ENCODE assay signal across 12 mouse cellular contexts in the genomic region with DNA sequence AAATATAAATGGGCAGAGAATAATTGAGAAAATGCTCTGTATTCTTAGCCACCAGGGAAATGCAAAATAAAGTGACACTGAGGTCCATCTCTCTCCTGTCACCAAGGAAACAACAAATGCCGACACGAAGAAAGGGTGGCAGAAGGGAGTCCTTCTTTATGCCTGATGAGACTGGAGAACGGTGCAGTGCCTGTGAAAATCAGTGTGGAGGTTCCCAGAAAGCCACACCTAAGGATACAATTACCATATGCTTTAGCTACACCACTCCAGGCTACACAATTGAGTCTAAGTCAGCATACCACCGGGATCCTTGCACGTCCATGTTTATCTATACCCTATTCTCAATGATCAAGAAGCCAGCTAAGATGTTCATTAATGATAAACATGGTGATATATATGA. TPM values are rescaled to one million over a fixed set of nuclear protein-coding genes. Genes with fewer than 3 reads are reported as not detected.
A peak's percentile ranks its signal among the peaks of the same experiment; 100 is the strongest.
DNase-seq lines count a peak whose midpoint lies in the region; ATAC-seq and TF ChIP-seq lines count a peak whose summit lies in the region.
"Had no signal": no experiment of that assay in that cellular context is flagged by ENCODE, and none has a peak within 500 bp of the region (broad histone marks: within the 10 kb centered on the region; RNA-seq: fewer than 3 reads in every experiment).

No protein-coding gene starts in this region.

- dilution Hi-C loops in CH12.LX (cut with MboI; ENCODE audit: extremely low pct_ligation_motif_present, extremely low pct_unique_long_range_greater_than_20kb, low sequenced_read_pairs), result no loop called here

- TF ChIP-seq EP300 in CH12.LX (IDR thresholded peaks at IDR 0.05; ENCODE audit: low read length), result no peak

- no peak for TF ChIP-seq CTCF in CH12.LX (conservative IDR thresholded peaks at IDR 0.05 in 1 of 2, IDR thresholded peaks at IDR 0.05 in 1 of 2; ENCODE audit: low read depth in 2 of 2, low read length in 2 of 2)

- TF ChIP-seq POLR2A in CH12.LX (IDR thresholded peaks at IDR 0.05; ENCODE audit: low read depth, low read length), result no peak

- peak overlapping the region; percentile 48; the same call in 1 of the 2 replicates for H3K27ac ChIP-seq in heart, embryonic 15.5 days
- H3K27ac ChIP-seq in heart, embryonic 12.5 days (ENCODE audit: poor library complexity, severe bottlenecking), result no peak overlapping the region
- H3K27ac ChIP-seq in CH12.LX (ENCODE audit: insufficient read depth, low read depth), result peak overlapping the region; percentile 12; the same call in 1 of the 2 replicates
- peak overlapping the region; percentile 57; the same call in 1 of the 2 replicates for H3K27ac ChIP-seq in forebrain, embryonic 12.5 days

- peaks cover 44% of the 10 kb centered on the region for H3K4me1 ChIP-seq in heart, embryonic 15.5 days (replicated peaks)
- H3K4me1 ChIP-seq in heart, embryonic 12.5 days (replicated peaks), result peaks cover 27% of the 10 kb centered on the region
- H3K4me1 ChIP-seq in CH12.LX (ENCODE audit: control insufficient read depth in 1 of 2, insufficient read depth in 2 of 2), result peaks cover 34 to 81% of the 10 kb centered on the region in 2 experiments
- peaks cover 6% of the 10 kb centered on the region; the same call in 1 of the 2 replicates for H3K4me1 ChIP-seq in forebrain, embryonic 12.5 days

- no peaks in the 10 kb centered on the region for H3K36me3 ChIP-seq in heart, embryonic 15.5 days
- no peaks in the 10 kb centered on the region for H3K36me3 ChIP-seq in heart, embryonic 12.5 days
- peaks cover 0 to 5% of the 10 kb centered on the region in 2 experiments for H3K36me3 ChIP-seq in CH12.LX (replicated peaks in 1 of 2; ENCODE audit: control insufficient read depth in 1 of 2, insufficient read depth in 1 of 2, low read length in 1 of 2)
- H3K36me3 ChIP-seq in forebrain, embryonic 12.5 days (replicated peaks), result no peaks in the 10 kb centered on the region

- H3K9ac ChIP-seq in heart, embryonic 15.5 days, result no peak overlapping the region
- H3K9ac ChIP-seq in heart, embryonic 12.5 days, result no peak overlapping the region
- no peak overlapping the region for H3K9ac ChIP-seq in CH12.LX (ENCODE audit: insufficient read depth, low read depth)
- H3K9ac ChIP-seq in forebrain, embryonic 12.5 days, result no peak overlapping the region
- H3K9ac ChIP-seq: liver, postnatal 0 days had no signal

- no peak for TF ChIP-seq RAD21 in CH12.LX (IDR thresholded peaks at IDR 0.05; ENCODE audit: low read depth, low read length)

- H3K4me3 ChIP-seq in heart, embryonic 15.5 days, result no peak overlapping the region
- no peak overlapping the region for H3K4me3 ChIP-seq in heart, embryonic 12.5 days
- H3K4me3 ChIP-seq in CH12.LX (replicated peaks in 1 of 3; ENCODE audit: low read depth in 2 of 3, low read length in 2 of 3, poor library complexity in 1 of 3), result no peak overlapping the region
- H3K4me3 ChIP-seq in forebrain, embryonic 12.5 days (replicated peaks), result no peak overlapping the region

- no peak for ATAC-seq in heart, embryonic 15.5 days (replicated peaks; ENCODE audit: insufficient number of reproducible peaks, insufficient read depth, low FRiP score, low read depth)
- no peak for ATAC-seq in heart, embryonic 12.5 days (ENCODE audit: insufficient number of reproducible peaks, low FRiP score)
- ATAC-seq in forebrain, embryonic 12.5 days (ENCODE audit: low FRiP score), result peak; percentile 33; the same call in 1 of the 2 replicates
- ATAC-seq: liver, postnatal 0 days had no signal

- peak overlapping the region; percentile 52; the same call in 1 of the 2 replicates for H3K4me2 ChIP-seq in heart, embryonic 15.5 days
- no peak overlapping the region for H3K4me2 ChIP-seq in heart, embryonic 12.5 days
- H3K4me2 ChIP-seq in CH12.LX (ENCODE audit: insufficient read depth, low read depth, poor library complexity, severe bottlenecking), result no peak overlapping the region
- H3K4me2 ChIP-seq in forebrain, embryonic 12.5 days, result peak overlapping the region; percentile 33; the same call in 1 of the 2 replicates

- 77% methylated on average over 5 of the region's 5 CpGs for WGBS in heart, embryonic 15.5 days
- WGBS in heart, embryonic 12.5 days, result 70% methylated on average over 5 of the region's 5 CpGs
- 66% methylated on average over 5 of the region's 5 CpGs for WGBS in forebrain, embryonic 12.5 days

- no peak for DNase-seq in CH12.LX (ENCODE audit: extremely low read depth)
- peak; percentile 16 for DNase-seq in induced T-regulatory cell, adult 2 months (ENCODE audit: low read depth)
- DNase-seq in thymus, postnatal 36 days, result no peak
- DNase-seq in cerebellum, adult 18-20 months, result no peak
- no peak for DNase-seq in thymus, adult 18-20 months
- DNase-seq: kidney, postnatal 4 days; liver, postnatal 0 days had no signal

- H3K27me3 ChIP-seq in heart, embryonic 15.5 days, result no peaks in the 10 kb centered on the region
- H3K27me3 ChIP-seq in heart, embryonic 12.5 days (replicated peaks), result no peaks in the 10 kb centered on the region
- H3K27me3 ChIP-seq in CH12.LX (replicated peaks), result no peaks in the 10 kb centered on the region
- no peaks in the 10 kb centered on the region for H3K27me3 ChIP-seq in forebrain, embryonic 12.5 days

- no peaks in the 10 kb centered on the region; the same call in 1 of the 2 replicates for H3K79me2 ChIP-seq in CH12.LX (replicated peaks; ENCODE audit: control insufficient read depth, extremely low read depth, insufficient read depth, poor library complexity, severe bottlenecking)

- H3K9me3 ChIP-seq in heart, embryonic 15.5 days (replicated peaks), result no peaks in the 10 kb centered on the region
- no peaks in the 10 kb centered on the region for H3K9me3 ChIP-seq in heart, embryonic 12.5 days (replicated peaks)
- H3K9me3 ChIP-seq in CH12.LX (replicated peaks; ENCODE audit: low read length), result no peaks in the 10 kb centered on the region
- no peaks in the 10 kb centered on the region for H3K9me3 ChIP-seq in forebrain, embryonic 12.5 days

- in situ Hi-C loops in CH12.LX (cut with MboI; ENCODE audit: low pct_ligation_motif_present, low pct_unique_long_range_greater_than_20kb, low sequenced_read_pairs), result loop anchor here (25.0 kb wide), 1 partner anchor 699 kb away; no protein-coding TSS in a partner anchor

TF ChIP-seq in CH12.LX, 34 proteins besides CTCF, POLR2A, EP300 and RAD21:
- TF ChIP-seq SIN3A (IDR thresholded peaks at IDR 0.05; ENCODE audit: low read length) (no peak), CHD2 (IDR thresholded peaks at IDR 0.05; ENCODE audit: low read length) (no peak), JUND (conservative IDR thresholded peaks at IDR 0.05; ENCODE audit: low read depth, low read length) (no peak), MAZ (IDR thresholded peaks at IDR 0.05; ENCODE audit: low read depth, low read length) (no peak), MYC (IDR thresholded peaks at IDR 0.05; ENCODE audit: low read depth, low read length) (no peak), KAT2A (IDR thresholded peaks at IDR 0.05; ENCODE audit: insufficient replicate concordance, low read length) (no peak), USF2 (conservative IDR thresholded peaks at IDR 0.05; ENCODE audit: low read depth, low read length) (no peak), BHLHE40 (IDR thresholded peaks at IDR 0.05; ENCODE audit: low read depth, low read length) (no peak), ZKSCAN1 (IDR thresholded peaks at IDR 0.05; ENCODE audit: borderline replicate concordance, low read depth, low read length) (no peak), MXI1 (IDR thresholded peaks at IDR 0.05; ENCODE audit: low read depth, low read length) (no peak), E2F4 (IDR thresholded peaks at IDR 0.05; ENCODE audit: insufficient replicate concordance, low read depth, low read length) (no peak)

RNA-seq across cellular contexts. Expression of a gene that starts 25.4 kb away (rescaled TPM):
- polyA plus RNA-seq in heart, embryonic 15.5 days (2015; fragmentation: Nextera tagmentation; extraction: Ambion mirVana), result 0.20 and 3.1 TPM in 2 replicates
- polyA plus RNA-seq in heart, embryonic 12.5 days (2016; fragmentation: Nextera tagmentation; extraction: Ambion mirVana), result not detected in 2 replicates
- 27.4 and 54.7 TPM in 2 replicates for total RNA-seq in CH12.LX (2012; rRNA removed)
- 49.8 and 53.7 TPM in 2 replicates for total RNA-seq in CH12.LX (2014; rRNA removed)
- 11.6 and 13.1 TPM in 2 replicates for polyA plus RNA-seq in CH12.LX (2012; ENCODE audit: insufficient read length, low read depth)
- polyA plus RNA-seq in forebrain, embryonic 12.5 days (2016; fragmentation: Nextera tagmentation; extraction: Ambion mirVana), result not detected in 2 replicates
- total RNA-seq: left cerebral cortex, postnatal 36 days had no signal
- polyA plus RNA-seq: frontal cortex, adult 2 months; liver, postnatal 0 days had no signal

Comparison
In these comparisons a context has a peak if more than half of its experiments do, and no peak if none do; other contexts are left out.
1. H3K4me2 ChIP-seq: peak in heart, embryonic 15.5 days (single experiment) and forebrain, embryonic 12.5 days (single experiment); none in heart, embryonic 12.5 days (single experiment) and CH12.LX (single experiment).